Mouse (Mus musculus): ENCODE data around the gene Nexn. TPM values are rescaled to one million over a fixed set of nuclear protein-coding genes. Genes with fewer than 3 reads are reported as not detected.
A peak's percentile ranks its signal among the peaks of the same experiment; 100 is the strongest.

The Nexn gene
- total RNA-seq, 1 experiment: 3.1 TPM

DNA sequence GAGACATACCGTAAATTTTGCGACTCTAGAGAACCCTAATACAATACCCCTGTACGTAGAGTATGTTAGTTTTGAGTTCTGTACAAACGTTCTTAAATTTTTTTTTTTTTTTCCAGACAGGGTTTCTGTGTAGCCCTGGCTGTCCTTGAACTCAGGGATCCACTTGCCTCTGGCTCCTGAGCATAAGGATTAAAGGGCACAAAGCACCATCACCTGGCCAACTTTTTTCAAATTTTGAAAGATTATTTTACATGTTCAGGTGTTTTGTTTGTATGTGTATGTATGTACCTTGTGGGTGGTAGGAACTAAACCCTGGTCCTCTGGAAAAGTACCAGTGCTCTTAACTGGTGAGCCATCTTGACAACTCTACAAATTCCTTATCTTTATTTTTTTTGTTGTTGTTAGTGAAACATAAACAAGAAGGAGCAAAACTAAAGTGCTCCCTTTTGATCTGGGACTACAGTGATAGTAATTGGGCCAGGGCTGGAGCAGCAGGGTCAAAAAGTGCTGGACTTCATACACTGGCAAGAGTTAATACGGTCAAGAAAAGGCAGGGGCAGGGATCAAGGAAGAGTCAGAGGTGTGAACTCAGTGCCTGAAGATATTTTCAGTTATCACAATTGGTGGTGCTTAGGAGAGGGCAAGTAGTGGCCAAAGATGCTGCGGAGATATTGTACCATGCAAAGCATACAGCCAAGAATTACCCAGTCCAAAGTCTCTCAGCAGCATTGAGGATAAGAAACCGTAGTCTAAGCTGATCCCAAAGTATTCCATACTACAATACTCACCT is 57.9 kb downstream of the Nexn start:
- no peak overlapping the region for H3K9ac ChIP-seq (ENCODE audit: insufficient read depth, low read depth, low read length, poor library complexity, severe bottlenecking)
- peak overlapping the region in 1 of 2 experiments; percentile 81; a peak in 1 of 4 replicates for H3K4me3 ChIP-seq (ENCODE audit: insufficient read depth in 1 of 2, low read depth in 1 of 2, low read length in 2 of 2, poor library complexity in 1 of 2, severe bottlenecking in 1 of 2)
- peaks cover 3 to 8% of the 10 kb centered on the region in 2 experiments; a peak in 3 of 4 replicates for H3K4me1 ChIP-seq (ENCODE audit: control insufficient read depth in 2 of 2, insufficient read depth in 2 of 2, low read length in 2 of 2, poor library complexity in 1 of 2)
- no peaks in the 10 kb centered on the region for H3K9me3 ChIP-seq (ENCODE audit: control insufficient read depth, insufficient read depth, low read depth, low read length)
- DNase-seq (ENCODE audit: low read depth, low spot score): no peak
- no peak overlapping the region for H3K27ac ChIP-seq (ENCODE audit: insufficient read depth, low read depth, low read length, poor library complexity, severe bottlenecking)
- TF ChIP-seq ZC3H11A (IDR thresholded peaks at IDR 0.05; ENCODE audit: borderline replicate concordance, low read depth, low read length): no peak
- no peak for TF ChIP-seq ZNF384 (IDR thresholded peaks at IDR 0.05; ENCODE audit: low read depth, low read length)
- TF ChIP-seq CHD2 (IDR thresholded peaks at IDR 0.05; ENCODE audit: low read depth, low read length): no peak
- no peak for TF ChIP-seq HCFC1 (IDR thresholded peaks at IDR 0.05; ENCODE audit: borderline replicate concordance, insufficient read depth, low read length)
- peaks cover 12% of the 10 kb centered on the region for H3K36me3 ChIP-seq (ENCODE audit: control insufficient read depth, insufficient read depth, low read length, poor library complexity, severe bottlenecking)
- in situ Hi-C loops (cut with MboI; ENCODE audit: low sequenced_read_pairs in 2 of 2, unreplicated experiment in 2 of 2): loop anchor here in 1 of 2 experiments (10.0 kb wide), 1 partner anchor 93 kb away; no protein-coding TSS in a partner anchor

DNA sequence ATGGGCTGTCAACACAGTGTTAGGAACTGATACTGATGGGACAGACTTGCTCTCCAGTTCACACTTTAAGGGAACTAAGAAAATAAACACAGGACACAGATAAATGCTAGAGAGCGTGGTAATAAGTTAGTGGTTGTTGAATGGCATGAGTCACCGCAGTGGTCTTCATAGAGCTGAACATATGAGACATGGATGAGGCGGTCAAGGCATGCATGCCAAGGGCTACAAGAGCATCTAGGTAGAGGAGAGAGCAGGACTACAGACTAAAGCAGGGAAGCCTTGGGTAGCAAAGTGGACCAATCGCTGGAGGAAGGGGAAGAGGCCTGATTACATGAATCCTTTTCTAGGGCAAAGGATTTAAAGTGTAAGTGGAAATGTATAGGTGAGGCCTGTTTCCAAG is 59.0 kb downstream of the Nexn start:
- in situ Hi-C loops (cut with MboI; ENCODE audit: low sequenced_read_pairs in 2 of 2, unreplicated experiment in 2 of 2): loop anchor here in 1 of 2 experiments (10.0 kb wide), 1 partner anchor 92 kb away; no protein-coding TSS in a partner anchor
- Histone ChIP-seq H3K9me3 (ENCODE audit: control insufficient read depth, insufficient read depth, low read depth, low read length) (no peaks in the 10 kb centered on the region), H3K4me1 (ENCODE audit: control insufficient read depth in 2 of 2, insufficient read depth in 2 of 2, low read length in 2 of 2, poor library complexity in 1 of 2) (peaks cover 2 to 3% of the 10 kb centered on the region in 2 experiments; a peak in 1 of 4 replicates), H3K36me3 (ENCODE audit: control insufficient read depth, insufficient read depth, low read length, poor library complexity, severe bottlenecking) (peaks cover 6% of the 10 kb centered on the region; the same call in 1 of the 2 replicates), H3K27ac (ENCODE audit: insufficient read depth, low read depth, low read length, poor library complexity, severe bottlenecking) (no peak overlapping the region), H3K9ac (ENCODE audit: insufficient read depth, low read depth, low read length, poor library complexity, severe bottlenecking) (no peak overlapping the region), H3K4me3 (ENCODE audit: insufficient read depth in 1 of 2, low read depth in 1 of 2, low read length in 2 of 2, poor library complexity in 1 of 2, severe bottlenecking in 1 of 2) (no peak overlapping the region)
- TF ChIP-seq ZC3H11A (IDR thresholded peaks at IDR 0.05; ENCODE audit: borderline replicate concordance, low read depth, low read length): no peak
- DNase-seq (ENCODE audit: low read depth, low spot score): no peak

- Histone ChIP-seq H3K36me3 (ENCODE audit: control insufficient read depth, insufficient read depth, low read length, poor library complexity, severe bottlenecking) (peaks cover 2% of the 10 kb centered on the region; the same call in 1 of the 2 replicates), H3K4me3 (ENCODE audit: insufficient read depth in 1 of 2, low read depth in 1 of 2, low read length in 2 of 2, poor library complexity in 1 of 2, severe bottlenecking in 1 of 2) (no peak overlapping the region), H3K9me3 (ENCODE audit: control insufficient read depth, insufficient read depth, low read depth, low read length) (no peaks in the 10 kb centered on the region), H3K4me1 (ENCODE audit: control insufficient read depth in 2 of 2, insufficient read depth in 2 of 2, low read length in 2 of 2, poor library complexity in 1 of 2) (peaks cover 2 to 3% of the 10 kb centered on the region in 2 experiments; a peak in 1 of 4 replicates), H3K9ac (ENCODE audit: insufficient read depth, low read depth, low read length, poor library complexity, severe bottlenecking) (no peak overlapping the region), H3K27ac (ENCODE audit: insufficient read depth, low read depth, low read length, poor library complexity, severe bottlenecking) (no peak overlapping the region)
- TF ChIP-seq ZC3H11A (IDR thresholded peaks at IDR 0.05; ENCODE audit: borderline replicate concordance, low read depth, low read length) (no peak), HCFC1 (IDR thresholded peaks at IDR 0.05; ENCODE audit: borderline replicate concordance, insufficient read depth, low read length) (no peak), ZNF384 (IDR thresholded peaks at IDR 0.05; ENCODE audit: low read depth, low read length) (no peak), CHD2 (IDR thresholded peaks at IDR 0.05; ENCODE audit: low read depth, low read length) (no peak), MAFK (IDR thresholded peaks at IDR 0.05; ENCODE audit: insufficient read depth, low read depth, low read length) (no peak)
- no peak for DNase-seq (ENCODE audit: low read depth, low spot score)
- in situ Hi-C loops (cut with MboI; ENCODE audit: low sequenced_read_pairs in 2 of 2, unreplicated experiment in 2 of 2): loop anchor here in 1 of 2 experiments (10.0 kb wide), 1 partner anchor 90 kb away; no protein-coding TSS in a partner anchor
Measured at GRCm38 (mm10) chr3:152204577-152204976, 61.6 kb downstream of the Nexn start.

DNA sequence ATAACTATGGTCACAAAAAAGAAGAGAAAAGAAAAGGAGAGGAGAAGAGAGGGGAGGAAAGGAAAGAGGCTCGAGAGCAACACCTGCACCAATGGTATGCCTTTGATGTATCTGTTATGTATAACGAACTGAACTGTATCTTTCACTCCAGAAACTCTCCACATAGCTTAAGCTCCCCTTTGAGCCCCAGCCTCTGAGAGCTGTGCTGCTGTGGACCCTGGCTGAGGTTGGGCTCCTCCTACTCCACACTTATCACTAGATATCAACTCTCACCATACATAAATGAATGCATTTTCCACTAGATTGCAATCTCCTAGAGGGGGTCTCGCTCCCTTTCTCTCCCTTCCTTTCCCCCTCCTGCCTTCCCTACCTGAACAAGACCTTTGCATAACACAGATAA is 62.2 kb downstream of the Nexn start:
- DNase-seq (ENCODE audit: low read depth, low spot score): no peak
- TF ChIP-seq ZNF384 (IDR thresholded peaks at IDR 0.05; ENCODE audit: low read depth, low read length) (no peak), CHD2 (IDR thresholded peaks at IDR 0.05; ENCODE audit: low read depth, low read length) (no peak), MAFK (IDR thresholded peaks at IDR 0.05; ENCODE audit: insufficient read depth, low read depth, low read length) (no peak), HCFC1 (IDR thresholded peaks at IDR 0.05; ENCODE audit: borderline replicate concordance, insufficient read depth, low read length) (no peak), ZC3H11A (IDR thresholded peaks at IDR 0.05; ENCODE audit: borderline replicate concordance, low read depth, low read length) (no peak)
- in situ Hi-C loops (cut with MboI; ENCODE audit: low sequenced_read_pairs in 2 of 2, unreplicated experiment in 2 of 2): loop anchor here in 1 of 2 experiments (10.0 kb wide), 1 partner anchor 89 kb away; no protein-coding TSS in a partner anchor
- Histone ChIP-seq H3K27ac (ENCODE audit: insufficient read depth, low read depth, low read length, poor library complexity, severe bottlenecking) (no peak overlapping the region), H3K9ac (ENCODE audit: insufficient read depth, low read depth, low read length, poor library complexity, severe bottlenecking) (no peak overlapping the region), H3K4me1 (ENCODE audit: control insufficient read depth in 2 of 2, insufficient read depth in 2 of 2, low read length in 2 of 2, poor library complexity in 1 of 2) (peaks cover 2 to 3% of the 10 kb centered on the region in 2 experiments; a peak in 1 of 4 replicates), H3K9me3 (ENCODE audit: control insufficient read depth, insufficient read depth, low read depth, low read length) (no peaks in the 10 kb centered on the region), H3K36me3 (ENCODE audit: control insufficient read depth, insufficient read depth, low read length, poor library complexity, severe bottlenecking) (peaks cover 2% of the 10 kb centered on the region; the same call in 1 of the 2 replicates), H3K4me3 (ENCODE audit: insufficient read depth in 1 of 2, low read depth in 1 of 2, low read length in 2 of 2, poor library complexity in 1 of 2, severe bottlenecking in 1 of 2) (no peak overlapping the region)

Data from ES-E14 (cell line).